Mouse (Mus musculus) heart, embryonic 12.5 days (tissue): Measurements from ENCODE around the gene Prkce. TPM values are rescaled to one million over a fixed set of nuclear protein-coding genes. Genes with fewer than 3 reads are reported as not detected.
A peak's percentile ranks its signal among the peaks of the same experiment; 100 is the strongest.

Experiments used
- ATAC-seq: fragments of 200-750 bp; cut with Nextera tagmentation; 2 replicates; pipeline ENCODE4 v1.8.0; 2017; ENCODE audit warnings: moderate TSS enrichment, moderate library complexity; ENCODE audit not compliant: insufficient number of reproducible peaks, low FRiP score
- H3K27ac ChIP-seq: fragments of 300-500 bp; sonication (generic); 2 replicates; pipeline ENCODE4 v1.5.1; 2016; ENCODE audit warnings: mild to moderate bottlenecking, moderate library complexity; ENCODE audit not compliant: poor library complexity, severe bottlenecking
- H3K27me3 ChIP-seq: fragments of 300-500 bp; sonication (generic); replicated peaks from 2 replicates; pipeline ENCODE4 v1.6.1; 2016; ENCODE audit warnings: mild to moderate bottlenecking, moderate library complexity
- H3K36me3 ChIP-seq: fragments of 300-500 bp; sonication (generic); 2 replicates; pipeline ENCODE4 v1.6.1; 2016; ENCODE audit warnings: mild to moderate bottlenecking, moderate library complexity
- H3K4me1 ChIP-seq: fragments of 300-500 bp; sonication (generic); replicated peaks from 2 replicates; pipeline ENCODE4 v1.6.1; 2016; ENCODE audit warnings: mild to moderate bottlenecking
- H3K4me2 ChIP-seq: fragments of 300-500 bp; sonication (generic); 2 replicates; pipeline ENCODE4 v1.6.1; 2016; ENCODE audit warnings: mild to moderate bottlenecking, moderate library complexity
- H3K4me3 ChIP-seq: fragments of 300-500 bp; sonication (generic); 2 replicates; pipeline ENCODE4 v1.5.1; 2016; ENCODE audit warnings: mild to moderate bottlenecking
- H3K9ac ChIP-seq: fragments of 300-500 bp; sonication (generic); 2 replicates; pipeline ENCODE4 v1.6.1; 2016; ENCODE audit warnings: mild to moderate bottlenecking, moderate library complexity
- H3K9me3 ChIP-seq: fragments of 300-500 bp; sonication (generic); replicated peaks from 2 replicates; pipeline ENCODE4 v1.6.1; 2016; ENCODE audit warnings: mild to moderate bottlenecking, moderate library complexity
- WGBS: fragments of 180-500 bp; shearing (Covaris S2); methylation state at CpG from one replicate; pipeline ENCODE4 v1.1.7; 2016; 5-methylcytosine and 5-hydroxymethylcytosine counted together
- polyA plus RNA-seq: library from polyadenylated mRNA; unstranded; fragments of >200 nt; fragmentation: Nextera tagmentation; extraction: Ambion mirVana; gene quantifications from 2 replicates; pipeline ENCODE4 v1.2.1, GENCODE M21; 2016

Gene Prkce
- polyA plus RNA-seq, 1 experiment from 2014 or later = 12.0 TPM

DNA sequence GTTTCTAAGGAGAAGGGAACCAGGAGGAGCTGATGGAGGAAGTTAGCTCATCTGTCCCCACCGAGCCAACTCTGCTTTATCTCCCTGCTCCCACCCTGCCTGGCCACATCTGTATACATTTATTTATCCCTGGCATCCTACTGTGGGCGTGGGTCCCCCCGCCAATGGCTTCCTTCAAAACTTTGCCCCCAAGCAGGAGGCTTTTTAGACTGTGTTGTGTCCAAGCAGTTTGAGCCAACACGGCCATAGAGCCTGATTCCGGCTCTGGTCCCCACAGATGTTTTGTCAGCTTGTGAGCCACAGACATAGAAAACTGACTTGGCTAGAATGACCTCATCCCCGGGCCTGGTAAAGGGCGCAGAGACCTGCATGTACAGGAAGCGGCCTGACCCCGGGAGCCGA lies 89.1 kb downstream of the Prkce start:
- peak; percentile 60 for ATAC-seq
- Histone ChIP-seq H3K9ac (no peak overlapping the region), H3K9me3 (0 out of 2 replicates have a peak, but pooled peaks cover 7% of the 10 kb centered on the region), H3K4me1 (peaks cover 62% of the 10 kb centered on the region), H3K27me3 (no peaks in the 10 kb centered on the region), H3K36me3 (peaks cover 3% of the 10 kb centered on the region; the same call in 1 of the 2 replicates), H3K27ac (peak overlapping the region; percentile 22), H3K4me3 (no peak overlapping the region), H3K4me2 (no peak overlapping the region)
- 46% methylated on average over 10 of the region's 10 CpGs for WGBS

DNA sequence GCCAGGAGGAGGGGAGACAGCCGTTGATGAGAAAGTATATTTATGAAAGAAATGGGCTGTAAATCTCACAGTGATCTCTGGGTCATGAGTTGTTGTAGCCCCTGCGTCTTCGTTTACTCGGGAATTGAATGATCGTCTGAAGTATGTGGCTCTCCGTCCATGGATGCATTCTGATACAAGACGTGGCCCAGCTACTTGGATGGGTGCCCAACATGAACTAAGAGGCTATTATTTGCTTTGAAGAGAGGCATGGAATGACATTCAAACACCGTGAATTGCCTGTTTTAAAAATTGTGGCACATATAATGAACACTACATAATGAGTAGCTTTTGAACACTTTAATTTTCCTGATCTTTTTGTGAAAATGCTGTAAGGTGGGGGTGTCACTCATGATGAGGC lies 93.5 kb downstream of the Prkce start:
- Histone ChIP-seq H3K27me3 (no peaks in the 10 kb centered on the region), H3K9me3 (no peaks in the 10 kb centered on the region), H3K36me3 (no peaks in the 10 kb centered on the region), H3K4me3 (no peak overlapping the region), H3K27ac (no peak overlapping the region), H3K9ac (no peak overlapping the region), H3K4me1 (peaks cover 47% of the 10 kb centered on the region), H3K4me2 (no peak overlapping the region)
- no peak for ATAC-seq
- WGBS = 49% methylated on average over 8 of the region's 8 CpGs

DNA sequence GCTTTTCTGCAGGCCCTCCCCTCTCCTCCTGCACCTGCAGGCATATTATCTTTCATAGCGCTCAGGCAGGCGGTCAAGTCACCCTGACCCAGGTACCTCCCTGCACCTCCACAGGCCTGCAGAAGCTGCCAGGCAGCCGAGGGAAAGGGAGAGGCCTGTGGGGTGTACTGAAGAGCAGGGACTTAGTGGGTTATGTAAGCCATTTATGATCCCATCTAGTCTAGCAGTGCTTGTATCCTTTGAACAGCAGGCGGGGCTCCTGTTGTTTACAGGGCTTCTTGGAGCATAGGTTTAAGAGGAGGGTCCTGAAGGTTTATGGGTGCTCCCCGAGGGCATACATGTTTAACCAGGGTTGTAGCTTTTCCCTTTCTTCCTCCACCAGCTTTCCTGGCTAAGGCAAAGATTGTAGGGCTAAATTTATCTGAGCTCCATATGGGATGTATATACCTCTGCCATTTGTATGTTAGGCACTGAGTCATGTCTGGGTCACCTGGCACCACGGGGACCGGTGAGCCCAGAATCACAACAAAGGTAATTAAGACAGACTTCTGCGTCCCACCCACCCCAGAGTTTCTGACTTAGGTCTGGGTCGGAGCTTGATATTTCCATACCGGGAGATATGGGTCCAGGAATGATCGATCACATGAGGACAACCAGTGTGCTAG lies 96.5 kb downstream of the Prkce start:
- peaks cover 49% of the 10 kb centered on the region for H3K4me1 ChIP-seq
- no peak overlapping the region for H3K27ac ChIP-seq
- H3K9me3 ChIP-seq = no peaks in the 10 kb centered on the region
- no peaks in the 10 kb centered on the region for H3K36me3 ChIP-seq
- no peak overlapping the region for H3K9ac ChIP-seq
- no peaks in the 10 kb centered on the region for H3K27me3 ChIP-seq
- no peak overlapping the region for H3K4me2 ChIP-seq
- 86% methylated on average over 11 of the region's 11 CpGs for WGBS
- H3K4me3 ChIP-seq = no peak overlapping the region
- no peak for ATAC-seq

DNA sequence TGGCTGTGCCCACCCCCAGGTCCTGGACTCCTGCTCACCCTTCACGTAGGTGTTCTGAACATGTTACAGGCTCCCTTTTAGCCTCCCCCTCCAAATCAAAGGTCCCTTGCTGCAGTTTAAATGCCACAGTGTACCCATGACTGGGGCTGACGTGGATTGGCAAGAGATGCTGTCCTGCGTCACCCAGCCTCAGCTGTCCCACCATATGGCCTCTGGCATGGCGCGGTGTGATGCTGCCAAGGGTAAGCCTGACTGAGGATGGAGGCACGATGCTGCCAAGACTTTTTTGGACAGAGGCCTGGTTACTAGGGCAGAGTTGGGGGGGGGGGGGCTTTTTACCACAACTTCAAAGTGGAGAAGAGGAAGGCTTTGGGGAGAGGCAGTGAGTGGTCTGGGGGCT lies 98.5 kb downstream of the Prkce start:
- no peaks in the 10 kb centered on the region for H3K9me3 ChIP-seq
- no peak overlapping the region for H3K4me2 ChIP-seq
- WGBS = 72% methylated on average over 6 of the region's 6 CpGs
- no peaks in the 10 kb centered on the region for H3K27me3 ChIP-seq
- ATAC-seq = no peak
- no peak overlapping the region for H3K9ac ChIP-seq
- H3K4me3 ChIP-seq = no peak overlapping the region
- H3K36me3 ChIP-seq = no peaks in the 10 kb centered on the region
- H3K4me1 ChIP-seq = peaks cover 43% of the 10 kb centered on the region
- H3K27ac ChIP-seq = no peak overlapping the region

DNA sequence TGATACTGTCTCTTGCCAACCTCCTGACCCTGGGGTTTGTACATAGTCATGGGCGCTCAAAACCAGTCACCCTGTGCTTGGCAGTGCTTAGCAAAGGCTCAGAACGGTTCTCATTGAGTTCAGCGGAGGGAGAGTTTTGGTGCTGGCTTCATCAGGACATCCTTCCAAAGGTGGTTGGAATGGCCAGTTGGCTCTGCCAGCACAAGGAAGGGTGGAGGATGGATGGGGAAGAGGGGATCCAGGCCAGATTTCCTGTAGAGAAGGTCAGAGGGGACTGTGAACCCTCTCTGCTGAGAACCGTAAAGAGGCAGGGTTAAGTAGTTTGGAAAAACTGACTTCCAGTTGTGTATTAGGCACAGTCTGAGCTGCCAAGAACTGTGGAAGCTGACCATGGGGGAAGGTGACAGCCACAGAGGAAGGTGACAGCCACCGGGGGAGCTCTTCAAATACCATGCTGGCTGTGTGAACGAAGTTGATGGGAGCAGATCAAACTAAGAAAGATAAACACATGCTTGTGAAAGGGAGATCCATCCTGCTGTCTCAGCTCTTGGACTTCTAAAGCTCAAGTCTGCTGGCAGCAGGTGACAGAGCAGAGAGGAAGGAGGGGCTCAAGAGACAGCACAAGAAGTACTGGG lies 99.7 kb downstream of the Prkce start:
- no peaks in the 10 kb centered on the region for H3K27me3 ChIP-seq
- H3K4me2 ChIP-seq = no peak overlapping the region
- H3K4me1 ChIP-seq = peaks cover 44% of the 10 kb centered on the region
- H3K9ac ChIP-seq = no peak overlapping the region
- no peak overlapping the region for H3K4me3 ChIP-seq
- no peak overlapping the region for H3K27ac ChIP-seq
- WGBS = 56% methylated on average over 6 of the region's 6 CpGs
- no peak for ATAC-seq
- H3K36me3 ChIP-seq = no peaks in the 10 kb centered on the region
- H3K9me3 ChIP-seq = no peaks in the 10 kb centered on the region

DNA sequence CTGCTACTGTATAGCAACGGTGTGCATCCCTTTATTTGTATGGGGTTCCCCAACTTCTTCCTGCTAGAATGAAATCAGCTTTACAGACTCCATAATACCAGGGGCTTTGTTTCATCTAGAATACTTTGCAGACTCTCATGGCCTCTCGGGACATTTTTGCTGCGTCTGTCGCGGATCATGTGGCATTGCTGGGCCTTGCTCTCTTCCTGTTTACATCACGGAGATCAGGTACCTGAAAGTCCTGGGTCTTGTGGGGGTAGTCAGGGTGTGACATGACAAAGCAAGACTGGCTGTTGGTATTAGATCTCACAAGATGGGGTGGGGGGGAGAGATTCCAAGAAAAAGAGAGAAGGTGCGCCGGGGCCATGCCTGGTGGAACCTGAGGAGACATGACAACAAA lies 102.1 kb downstream of the Prkce start:
- Histone ChIP-seq H3K27me3 (no peaks in the 10 kb centered on the region), H3K4me2 (no peak overlapping the region), H3K4me1 (peaks cover 66% of the 10 kb centered on the region)

DNA sequence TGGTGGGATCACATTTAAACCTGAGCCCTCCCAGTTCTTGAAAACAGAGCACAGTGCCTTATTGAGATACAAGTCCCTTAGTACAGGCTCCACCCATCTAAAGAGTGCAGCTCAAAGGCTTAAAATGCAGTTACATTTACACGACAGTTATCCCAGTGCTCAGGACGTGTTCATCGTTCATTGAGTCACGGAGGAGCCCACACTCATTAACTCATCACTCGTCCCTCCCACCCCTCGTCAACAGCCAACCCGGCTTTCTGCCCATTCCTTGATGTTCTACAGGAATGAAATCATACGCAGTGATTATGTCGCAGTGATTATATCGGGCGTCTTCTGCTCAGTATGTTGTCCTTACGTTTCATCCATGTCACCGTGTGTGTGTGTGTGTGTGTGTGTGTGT lies 102.9 kb downstream of the Prkce start:
- Histone ChIP-seq H3K36me3 (no peaks in the 10 kb centered on the region), H3K9me3 (no peaks in the 10 kb centered on the region), H3K4me2 (no peak overlapping the region), H3K4me1 (peaks cover 66% of the 10 kb centered on the region), H3K27me3 (no peaks in the 10 kb centered on the region), H3K9ac (no peak overlapping the region), H3K4me3 (no peak overlapping the region), H3K27ac (no peak overlapping the region)
- 72% methylated on average over 13 of the region's 13 CpGs for WGBS
- ATAC-seq = no peak

More for the DNA sequence above, 102.1 kb downstream of the Prkce start:
- Histone ChIP-seq H3K9ac (no peak overlapping the region), H3K4me3 (no peak overlapping the region), H3K27ac (no peak overlapping the region), H3K36me3 (no peaks in the 10 kb centered on the region), H3K9me3 (no peaks in the 10 kb centered on the region)
- 90% methylated on average over 8 of the region's 8 CpGs for WGBS
- no peak for ATAC-seq

DNA sequence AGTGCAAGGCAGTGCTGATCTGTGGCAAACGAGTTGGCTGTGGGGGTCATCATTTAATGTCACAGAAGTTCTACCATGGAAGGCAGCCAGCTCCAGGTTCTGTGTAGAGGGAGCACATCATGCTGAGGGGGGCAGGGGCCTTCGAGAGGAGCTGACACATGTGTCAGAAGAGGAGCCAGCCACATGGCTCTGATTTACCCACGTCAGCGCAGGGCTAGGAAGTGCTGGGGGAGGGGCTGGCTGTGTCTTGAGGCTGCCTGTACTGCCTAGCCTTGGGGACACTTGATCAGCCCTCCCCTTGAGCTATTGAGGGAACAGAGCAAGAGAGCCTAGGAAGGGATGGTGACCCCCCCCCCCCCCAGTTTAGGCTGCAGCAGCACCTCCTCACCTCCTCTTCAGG lies 103.7 kb downstream of the Prkce start:
- H3K27ac ChIP-seq = peak overlapping the region; percentile 66
- ATAC-seq = peak; percentile 69
- H3K27me3 ChIP-seq = no peaks in the 10 kb centered on the region
- H3K4me3 ChIP-seq = no peak overlapping the region
- peaks cover 59% of the 10 kb centered on the region for H3K4me1 ChIP-seq
- H3K9me3 ChIP-seq = no peaks in the 10 kb centered on the region
- peak overlapping the region; percentile 5; the same call in 1 of the 2 replicates for H3K4me2 ChIP-seq
- 15% methylated on average over 4 of the region's 4 CpGs for WGBS
- H3K36me3 ChIP-seq = no peaks in the 10 kb centered on the region
- H3K9ac ChIP-seq = no peak overlapping the region

DNA sequence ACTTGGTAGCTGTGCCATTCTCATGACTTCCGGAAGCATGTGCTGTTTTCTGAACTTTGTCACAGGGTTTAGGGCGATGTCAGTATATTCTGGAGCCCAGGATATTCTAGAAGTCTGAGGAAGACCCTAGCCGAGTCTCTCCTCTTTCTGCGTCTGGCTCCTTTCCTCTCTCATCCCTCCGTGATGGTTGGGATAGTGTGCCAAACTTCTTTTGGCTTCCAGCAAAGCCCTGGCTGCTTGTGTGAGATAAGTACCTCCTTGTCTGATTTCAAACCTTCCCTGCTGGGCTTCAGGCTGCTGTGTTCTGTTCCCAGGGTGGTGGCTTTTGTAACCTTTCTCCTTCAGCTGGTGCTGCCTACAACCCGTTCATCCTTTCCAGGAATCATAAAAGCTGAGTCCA lies 105.4 kb downstream of the Prkce start:
- Histone ChIP-seq H3K27me3 (no peaks in the 10 kb centered on the region), H3K36me3 (no peaks in the 10 kb centered on the region), H3K4me1 (peaks cover 52% of the 10 kb centered on the region), H3K4me2 (no peak overlapping the region), H3K9ac (no peak overlapping the region), H3K27ac (no peak overlapping the region), H3K9me3 (no peaks in the 10 kb centered on the region), H3K4me3 (no peak overlapping the region)
- WGBS = 34% methylated on average over 6 of the region's 6 CpGs
- ATAC-seq = no peak

DNA sequence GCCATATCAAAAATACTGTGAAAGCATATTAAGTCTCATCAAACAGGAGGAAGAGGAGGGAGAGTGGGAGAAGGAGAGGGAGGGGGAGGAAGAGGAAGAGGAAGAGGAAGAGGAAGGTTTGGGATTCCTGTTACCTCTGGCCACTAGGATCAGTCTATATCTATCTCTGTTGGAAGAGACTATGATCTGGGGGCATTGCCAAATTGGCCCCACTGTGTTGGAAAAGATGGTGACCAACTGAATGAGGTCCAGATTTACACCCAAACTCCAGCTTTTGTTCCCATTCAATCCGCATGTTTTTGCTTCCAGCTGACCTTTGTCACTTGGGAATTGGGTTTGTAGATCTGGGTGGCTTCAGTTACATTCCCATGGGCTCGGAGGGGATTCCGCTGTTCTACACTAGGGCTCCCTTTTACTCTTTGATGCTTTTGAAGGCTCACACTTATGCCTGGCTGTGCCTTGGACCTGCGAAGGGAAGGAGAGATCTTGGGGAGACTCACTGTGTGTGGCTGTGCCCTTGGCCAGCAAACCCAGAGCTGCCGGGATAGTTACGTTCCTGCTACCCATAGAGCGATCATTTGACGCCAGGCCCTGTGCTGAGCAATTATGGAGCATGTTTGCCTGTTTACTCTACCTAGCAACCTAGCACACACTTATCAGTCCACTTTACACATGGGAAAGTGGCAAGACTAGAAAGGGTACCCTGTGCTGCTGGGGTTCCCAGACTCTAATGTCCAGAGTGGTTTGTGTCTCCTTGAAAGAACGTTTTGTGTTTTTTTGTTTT lies 106.2 kb downstream of the Prkce start:
- WGBS = 75% methylated on average over 9 of the region's 9 CpGs
- ATAC-seq = no peak
- Histone ChIP-seq H3K36me3 (no peaks in the 10 kb centered on the region), H3K27ac (no peak overlapping the region), H3K4me3 (no peak overlapping the region), H3K4me2 (no peak overlapping the region), H3K9ac (no peak overlapping the region), H3K9me3 (no peaks in the 10 kb centered on the region), H3K4me1 (peaks cover 52% of the 10 kb centered on the region), H3K27me3 (no peaks in the 10 kb centered on the region)

DNA sequence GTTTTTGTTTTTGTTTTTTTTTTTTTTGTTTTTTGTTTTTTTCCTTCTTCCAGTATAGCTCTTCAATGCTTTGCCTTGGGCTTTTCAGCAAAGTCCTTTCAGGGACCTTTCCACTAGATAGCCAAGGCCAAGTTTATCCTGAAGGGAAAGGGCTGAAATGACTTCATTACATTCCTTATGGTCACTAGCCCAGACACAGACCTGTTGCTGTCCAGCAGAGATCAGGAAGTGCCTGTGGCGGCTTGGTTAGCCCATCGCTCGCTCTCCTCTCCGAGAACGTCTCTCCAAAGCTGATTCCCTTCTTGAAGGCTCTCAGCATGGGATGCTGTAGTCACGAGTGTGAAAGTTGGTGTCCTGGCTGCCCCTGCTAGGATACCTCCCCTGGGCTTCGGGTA lies 106.8 kb downstream of the Prkce start:
- Histone ChIP-seq H3K9ac (no peak overlapping the region), H3K4me1 (peaks cover 55% of the 10 kb centered on the region), H3K36me3 (no peaks in the 10 kb centered on the region), H3K4me2 (no peak overlapping the region), H3K27ac (no peak overlapping the region), H3K4me3 (no peak overlapping the region), H3K9me3 (no peaks in the 10 kb centered on the region), H3K27me3 (no peaks in the 10 kb centered on the region)
- ATAC-seq = no peak
- 36% methylated on average over 7 of the region's 7 CpGs for WGBS
